Mouse (Mus musculus) liver, adult 2 months (tissue): ENCODE results near the gene Slc25a25.

ENCODE experiments used
- CTCF ChIP-seq: fragments of 200-500 bp; IDR thresholded peaks from 2 replicates; pipeline ENCODE4 v1.5.1; 2011; ENCODE audit warnings: low read depth, low read length, control low read depth
- POLR2A ChIP-seq: fragments of 200-500 bp; IDR thresholded peaks from 2 replicates; pipeline ENCODE4 v1.6.1; 2011; ENCODE audit warnings: low read length, control low read depth; ENCODE audit not compliant: insufficient read depth; ENCODE audit errors: extremely low read depth

DNA sequence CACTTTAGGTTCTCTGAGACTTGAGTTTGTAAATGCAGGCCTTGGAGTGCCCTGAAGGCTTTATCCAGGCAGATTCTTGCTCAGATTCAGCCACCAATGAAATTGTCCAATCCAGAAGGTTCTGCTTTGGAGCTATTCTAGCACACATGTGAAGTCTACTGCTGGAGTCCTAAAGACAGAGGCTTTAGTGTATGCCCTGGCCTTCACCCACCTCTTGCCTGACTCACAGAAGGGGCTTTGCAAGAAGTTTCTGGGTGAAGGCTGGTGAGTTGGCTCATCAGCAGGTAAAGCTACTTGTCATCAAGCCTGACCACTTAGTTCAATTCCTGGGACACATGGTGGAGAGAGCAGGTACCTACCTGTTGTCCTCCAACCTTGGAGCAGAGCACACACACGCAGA, 25.1 kb downstream of the Slc25a25 start:
- TF ChIP-seq POLR2A (no peak), CTCF (no peak)
